Mouse (Mus musculus): Measurements from ENCODE around the gene Atf2. TPM values are rescaled to one million over a fixed set of nuclear protein-coding genes. Genes with fewer than 3 reads are reported as not detected.

Gene Atf2
- total and polyA plus RNA-seq, 3 experiments: 14.4 to 201 (median 69.8) TPM

DNA sequence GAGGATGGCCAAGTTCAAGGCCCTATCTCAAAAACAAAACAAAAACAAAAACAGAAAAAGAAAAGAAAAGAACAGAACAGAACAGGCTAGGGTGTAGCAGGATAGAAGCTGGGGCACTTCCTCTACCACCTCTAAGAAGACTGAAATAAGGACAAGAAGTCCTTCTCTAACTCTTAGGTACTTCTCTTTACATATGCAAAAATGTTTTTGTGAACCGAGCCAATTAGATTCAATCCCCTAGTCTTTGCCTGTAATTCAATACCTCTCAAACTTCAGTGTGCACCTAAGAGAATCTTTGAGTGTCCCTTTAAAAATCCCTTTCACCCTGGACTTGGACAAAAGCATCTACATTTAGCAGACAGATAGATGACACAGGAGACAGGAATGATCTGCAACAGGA lies 119.5 kb downstream of the Atf2 start:
- peaks cover 56% of the 10 kb centered on the region for H3K27me3 ChIP-seq (ENCODE audit: insufficient read depth, low read length)
- no peak overlapping the region for H3K4me3 ChIP-seq (ENCODE audit: low read depth, low read length)
- no peak for DNase-seq (ENCODE audit: low spot score)

DNA sequence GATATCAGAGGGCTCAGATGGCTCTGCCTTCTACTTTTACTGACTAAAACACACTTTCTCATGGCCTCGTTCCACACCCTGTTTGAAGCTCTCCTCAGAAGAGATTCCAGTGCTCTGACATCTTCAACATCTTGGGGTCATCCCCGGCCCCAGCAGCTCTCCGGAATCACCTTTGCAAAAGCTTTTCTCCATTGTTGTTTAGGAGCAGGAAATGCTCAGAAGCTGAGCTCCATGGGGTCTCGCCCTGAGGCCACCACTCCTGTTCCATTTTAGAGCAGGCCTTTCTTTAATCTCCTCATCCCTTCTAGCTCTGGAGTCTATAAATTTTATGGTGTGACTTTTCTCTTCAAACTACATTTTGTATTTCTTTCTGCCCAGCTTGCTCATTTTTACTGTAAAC lies 123.8 kb downstream of the Atf2 start:
- Histone ChIP-seq H3K4me1 (ENCODE audit: insufficient read depth, low read depth, low read length) (peaks cover 4% of the 10 kb centered on the region; the same call in 1 of the 2 replicates), H3K4me3 (ENCODE audit: low read depth, low read length) (no peak overlapping the region), H3K27me3 (ENCODE audit: insufficient read depth, low read length) (peaks cover 44% of the 10 kb centered on the region), H3K9me3 (replicated peaks) (no peaks in the 10 kb centered on the region), H3K36me3 (replicated peaks) (no peaks in the 10 kb centered on the region)
- TF ChIP-seq GATA1 (IDR thresholded peaks at IDR 0.05; ENCODE audit: borderline replicate concordance, low read length): no peak
- TF ChIP-seq CTCF (IDR thresholded peaks at IDR 0.05; ENCODE audit: low read depth, low read length): no peak
- no peak for TF ChIP-seq POLR2AphosphoS5 (IDR thresholded peaks at IDR 0.05; ENCODE audit: insufficient replicate concordance, low read depth, low read length)
- TF ChIP-seq GATA2 (IDR thresholded peaks at IDR 0.05; ENCODE audit: borderline replicate concordance, low read depth, low read length): no peak
- no peak for TF ChIP-seq TAL1 (conservative IDR thresholded peaks at IDR 0.05; ENCODE audit: low read depth, low read length)
- no peak for ATAC-seq (ENCODE audit: extremely low read depth, insufficient number of reproducible peaks, low FRiP score, poor library complexity, severe bottlenecking)
- no peak for DNase-seq (ENCODE audit: low spot score)

More for the DNA sequence above, 119.5 kb downstream of the Atf2 start:
- Histone ChIP-seq H3K4me1 (ENCODE audit: insufficient read depth, low read depth, low read length) (peaks cover 9% of the 10 kb centered on the region), H3K36me3 (replicated peaks) (no peaks in the 10 kb centered on the region), H3K9me3 (replicated peaks) (no peaks in the 10 kb centered on the region)
- TF ChIP-seq CTCF (IDR thresholded peaks at IDR 0.05; ENCODE audit: low read depth, low read length): no peak
- no peak for TF ChIP-seq POLR2AphosphoS5 (IDR thresholded peaks at IDR 0.05; ENCODE audit: insufficient replicate concordance, low read depth, low read length)
- no peak for TF ChIP-seq TAL1 (conservative IDR thresholded peaks at IDR 0.05; ENCODE audit: low read depth, low read length)
- no peak for TF ChIP-seq GATA2 (IDR thresholded peaks at IDR 0.05; ENCODE audit: borderline replicate concordance, low read depth, low read length)
- no peak for TF ChIP-seq GATA1 (IDR thresholded peaks at IDR 0.05; ENCODE audit: borderline replicate concordance, low read length)
- ATAC-seq (ENCODE audit: extremely low read depth, insufficient number of reproducible peaks, low FRiP score, poor library complexity, severe bottlenecking): no peak

Other genes starting within 250 kb of the Atf2 start
- gene Chn1, start 117.3 kb downstream of the Atf2 start, total RNA-seq (2014; fragmentation: Nextera tagmentation): 1.2 TPM in 1 of 2 replicates, not detected in the other
- 0.52 and 0.60 TPM in 2 replicates for gene Chn1, start 117.3 kb downstream of the Atf2 start, total RNA-seq (2017)
- 0.30 TPM in 1 of 2 replicates, not detected in the other for gene Chn1, start 117.3 kb downstream of the Atf2 start, polyA plus RNA-seq (2012)
- gene Atp5g3, start 18.7 kb upstream of the Atf2 start, total RNA-seq (2014; fragmentation: Nextera tagmentation): 103 and 112 TPM in 2 replicates
- 195 and 233 TPM in 2 replicates for gene Atp5g3, start 18.7 kb upstream of the Atf2 start, total RNA-seq (2017)
- 992 and 1,141 TPM in 2 replicates for gene Atp5g3, start 18.7 kb upstream of the Atf2 start, polyA plus RNA-seq (2012)